Mouse (Mus musculus): Measurements from ENCODE around the gene 1700025G04Rik. TPM values are rescaled to one million over a fixed set of nuclear protein-coding genes. Genes with fewer than 3 reads are reported as not detected.

Gene 1700025G04Rik
- polyA plus RNA-seq, 1 experiment from 2014 or later, result 30.0 TPM

- H3K9me3 ChIP-seq, result no peaks in the 10 kb centered on the region
- no peak for DNase-seq (ENCODE audit: low spot score)
- H3K4me1 ChIP-seq, result peaks cover 37% of the 10 kb centered on the region
- no peak overlapping the region for H3K4me3 ChIP-seq
- H3K36me3 ChIP-seq, result peaks cover 5% of the 10 kb centered on the region; the same call in 1 of the 2 replicates
- 56% methylated on average over 5 of the region's 5 CpGs for WGBS
- H3K27ac ChIP-seq, result no peak overlapping the region
- H3K27me3 ChIP-seq (ENCODE audit: insufficient read depth, poor library complexity, severe bottlenecking), result no peaks in the 10 kb centered on the region
Observed at GRCm38 (mm10) chr1:151887631-151888030, 202.3 kb downstream of the 1700025G04Rik start.

- Histone ChIP-seq H3K27ac (no peak overlapping the region), H3K9me3 (no peaks in the 10 kb centered on the region), H3K4me1 (peaks cover 37% of the 10 kb centered on the region), H3K4me3 (no peak overlapping the region), H3K36me3 (no peaks in the 10 kb centered on the region), H3K27me3 (ENCODE audit: insufficient read depth, poor library complexity, severe bottlenecking) (no peaks in the 10 kb centered on the region)
- WGBS, result 82% methylated on average over 10 of the region's 10 CpGs
- no peak for DNase-seq (ENCODE audit: low spot score)
Observed at GRCm38 (mm10) chr1:151887126-151887525, 202.8 kb downstream of the 1700025G04Rik start.

DNA sequence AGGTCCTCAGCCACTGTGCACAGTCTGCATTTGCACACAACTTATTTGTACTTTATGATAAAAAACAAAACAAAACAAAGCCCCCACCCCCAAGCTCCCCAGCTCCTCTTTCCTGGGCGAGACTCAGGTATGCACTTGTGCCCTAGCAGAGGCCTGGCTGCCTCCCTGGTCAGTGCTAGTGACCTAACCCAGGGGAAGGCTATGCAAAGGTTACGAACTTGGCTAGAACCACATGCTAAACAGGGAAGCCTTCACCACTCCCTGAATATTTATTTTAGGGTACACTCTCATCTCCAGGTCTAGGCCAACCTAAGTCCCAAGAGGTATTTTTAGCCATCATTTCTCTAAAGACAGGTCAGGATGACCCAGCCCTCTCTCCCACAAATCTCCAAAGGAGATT lies 203.8 kb downstream of the 1700025G04Rik start:
- no peaks in the 10 kb centered on the region for H3K36me3 ChIP-seq
- H3K27me3 ChIP-seq (ENCODE audit: insufficient read depth, poor library complexity, severe bottlenecking), result no peaks in the 10 kb centered on the region
- H3K4me1 ChIP-seq, result peaks cover 35% of the 10 kb centered on the region
- H3K9me3 ChIP-seq, result no peaks in the 10 kb centered on the region
- DNase-seq (ENCODE audit: low spot score), result no peak
- no peak overlapping the region for H3K4me3 ChIP-seq
- H3K27ac ChIP-seq, result no peak overlapping the region
- 78% methylated on average over 2 of the region's 2 CpGs for WGBS

DNA sequence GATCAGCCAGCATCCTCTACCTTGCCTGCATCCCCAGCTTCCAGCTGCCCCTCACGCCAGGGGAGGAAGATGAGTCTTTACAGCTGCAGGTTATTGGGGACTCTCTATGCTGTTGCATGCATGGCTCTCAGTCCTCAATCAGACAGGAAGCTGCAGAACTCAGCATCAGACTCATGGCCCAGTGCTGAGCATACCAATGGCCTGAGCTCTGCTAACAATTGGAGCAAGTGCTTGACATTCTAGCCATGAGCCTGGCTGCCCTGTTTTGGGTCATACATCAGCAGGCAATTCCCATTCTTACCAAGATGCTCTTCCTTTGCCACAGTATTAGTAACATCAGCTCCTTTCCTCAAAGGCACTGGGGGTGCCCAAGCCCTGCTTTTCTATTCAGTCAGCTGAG lies 208.7 kb downstream of the 1700025G04Rik start:
- 78% methylated on average over 1 of the region's 1 CpGs for WGBS
- Histone ChIP-seq H3K4me1 (peaks cover 22% of the 10 kb centered on the region), H3K27me3 (ENCODE audit: insufficient read depth, poor library complexity, severe bottlenecking) (no peaks in the 10 kb centered on the region), H3K27ac (no peak overlapping the region), H3K36me3 (no peaks in the 10 kb centered on the region), H3K4me3 (no peak overlapping the region), H3K9me3 (no peaks in the 10 kb centered on the region)
- no peak for DNase-seq (ENCODE audit: low spot score)

DNA sequence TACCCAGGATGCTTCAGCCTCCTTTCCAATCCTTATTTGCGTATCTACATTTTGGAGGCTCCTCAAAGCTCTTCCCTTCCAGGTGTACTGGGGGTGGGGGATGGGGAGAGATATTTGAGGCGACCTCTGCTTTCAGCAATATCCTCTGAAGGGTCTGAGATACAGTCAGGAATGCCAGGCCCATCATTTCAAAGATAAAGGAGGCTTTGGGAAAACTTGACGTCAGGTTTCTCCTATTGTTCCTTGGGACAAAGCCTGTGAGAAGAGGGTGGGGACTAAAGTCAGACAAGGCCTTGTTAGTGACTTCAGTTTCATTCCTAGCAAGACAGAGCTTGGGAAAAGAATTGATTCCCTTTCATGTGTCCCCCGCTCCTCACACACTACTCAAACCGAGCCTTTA lies 209.2 kb downstream of the 1700025G04Rik start:
- H3K4me1 ChIP-seq, result peaks cover 21% of the 10 kb centered on the region
- no peaks in the 10 kb centered on the region for H3K36me3 ChIP-seq
- H3K4me3 ChIP-seq, result no peak overlapping the region
- H3K9me3 ChIP-seq, result no peaks in the 10 kb centered on the region
- WGBS, result 53% methylated on average over 5 of the region's 5 CpGs
- no peaks in the 10 kb centered on the region for H3K27me3 ChIP-seq (ENCODE audit: insufficient read depth, poor library complexity, severe bottlenecking)
- no peak overlapping the region for H3K27ac ChIP-seq
- no peak for DNase-seq (ENCODE audit: low spot score)

DNA sequence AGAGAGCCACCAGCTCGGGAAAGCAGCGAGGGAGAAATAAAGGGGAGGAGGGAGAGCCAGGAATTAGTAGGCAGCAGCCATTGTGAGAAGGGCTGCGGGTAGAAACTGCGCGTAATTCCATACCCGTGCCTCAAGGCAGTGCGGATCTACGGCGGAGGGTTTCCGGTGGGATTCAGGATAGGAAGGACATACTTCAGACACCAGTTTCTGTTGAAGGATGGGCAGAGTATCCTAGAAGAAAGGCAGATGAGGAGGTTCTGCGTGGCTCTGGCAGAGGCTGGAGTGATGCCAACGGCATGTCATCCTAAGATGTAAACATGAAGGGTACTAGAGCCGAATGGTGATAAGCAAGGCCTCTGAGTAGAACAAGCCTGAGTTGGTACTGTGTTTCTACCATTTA lies 210.0 kb downstream of the 1700025G04Rik start:
- WGBS, result 70% methylated on average over 13 of the region's 13 CpGs

DNA sequence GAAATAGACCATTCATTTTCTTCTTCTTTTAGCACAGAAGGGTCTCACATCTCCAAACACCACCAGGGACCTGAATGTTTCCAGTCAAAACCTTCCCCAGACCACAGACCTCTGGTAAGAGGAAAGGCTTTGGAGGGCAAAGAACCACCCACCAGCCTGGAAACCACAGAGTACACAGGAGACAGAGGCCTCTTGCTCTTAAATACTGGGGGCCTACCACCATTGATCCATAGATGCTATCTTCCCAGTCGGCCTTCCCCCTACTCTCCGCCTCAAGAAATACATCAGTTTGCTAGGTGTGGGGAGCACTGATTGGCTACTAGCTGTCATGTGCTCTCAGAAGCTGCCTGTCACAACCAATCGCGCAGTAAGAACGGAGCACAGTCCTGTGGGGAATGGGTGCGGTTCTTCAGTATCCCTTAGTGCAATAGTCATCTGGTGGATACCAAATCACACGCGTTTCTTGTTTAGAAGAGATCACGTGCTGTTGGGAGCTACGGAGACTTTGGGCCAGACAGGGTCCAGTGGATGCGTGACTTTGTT lies 210.5 kb downstream of the 1700025G04Rik start:
- Histone ChIP-seq H3K36me3 (no peaks in the 10 kb centered on the region), H3K27me3 (ENCODE audit: insufficient read depth, poor library complexity, severe bottlenecking) (no peaks in the 10 kb centered on the region), H3K4me3 (no peak overlapping the region), H3K27ac (no peak overlapping the region), H3K9me3 (no peaks in the 10 kb centered on the region), H3K4me1 (peaks cover 16% of the 10 kb centered on the region)
- DNase-seq (ENCODE audit: low spot score), result no peak
- 71% methylated on average over 11 of the region's 11 CpGs for WGBS

More for the DNA sequence above, 210.0 kb downstream of the 1700025G04Rik start:
- Histone ChIP-seq H3K36me3 (no peaks in the 10 kb centered on the region), H3K27me3 (ENCODE audit: insufficient read depth, poor library complexity, severe bottlenecking) (no peaks in the 10 kb centered on the region), H3K4me1 (peaks cover 16% of the 10 kb centered on the region), H3K9me3 (no peaks in the 10 kb centered on the region), H3K4me3 (no peak overlapping the region), H3K27ac (no peak overlapping the region)
- no peak for DNase-seq (ENCODE audit: low spot score)

GRCm38 (mm10) chr1:151878411-151878810 lies 211.5 kb downstream of the 1700025G04Rik start:
- H3K36me3 ChIP-seq, result no peaks in the 10 kb centered on the region
- no peak overlapping the region for H3K27ac ChIP-seq
- H3K27me3 ChIP-seq (ENCODE audit: insufficient read depth, poor library complexity, severe bottlenecking), result no peaks in the 10 kb centered on the region
- WGBS, result 52% methylated on average over 4 of the region's 4 CpGs
- peaks cover 16% of the 10 kb centered on the region for H3K4me1 ChIP-seq
- no peak overlapping the region for H3K4me3 ChIP-seq
- no peaks in the 10 kb centered on the region for H3K9me3 ChIP-seq
- no peak for DNase-seq (ENCODE audit: low spot score)

DNA sequence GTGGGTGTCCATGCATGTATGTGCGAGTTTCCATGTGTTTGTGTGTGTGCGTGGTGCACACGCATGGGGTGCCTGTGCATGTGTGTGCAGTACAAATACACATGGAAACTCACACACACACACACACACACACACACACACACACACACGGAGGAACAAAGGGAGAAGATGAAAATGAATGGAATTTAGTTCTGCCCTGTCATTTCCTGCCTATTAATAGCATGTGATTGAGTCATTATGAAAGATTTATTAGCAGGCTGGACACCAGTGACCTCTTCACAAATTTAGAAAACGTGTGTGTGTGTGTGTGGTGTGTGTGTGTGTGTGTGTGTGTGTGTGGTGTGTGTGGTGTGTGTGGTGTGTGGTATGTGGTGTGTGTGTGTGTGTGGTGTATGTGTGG lies 217.0 kb downstream of the 1700025G04Rik start:
- no peaks in the 10 kb centered on the region for H3K9me3 ChIP-seq

DNA sequence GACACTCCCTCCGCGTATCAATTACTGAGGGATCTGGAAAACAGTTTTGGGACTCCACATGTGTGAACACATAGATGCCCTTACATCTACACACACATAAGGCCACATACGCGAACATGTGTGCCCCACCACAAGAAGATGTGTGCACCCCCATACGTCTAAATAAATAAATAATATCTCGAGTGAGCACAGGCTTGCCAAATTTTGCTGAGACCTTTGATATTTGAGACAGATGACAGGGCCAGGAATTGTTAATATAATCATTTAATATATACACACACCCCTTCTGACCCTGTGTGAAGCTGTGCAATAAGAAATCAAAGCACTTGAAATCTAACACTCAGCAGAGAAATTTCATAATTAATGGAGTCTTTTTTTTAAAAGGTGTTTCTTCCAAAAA lies 225.6 kb downstream of the 1700025G04Rik start:
- Histone ChIP-seq H3K4me3 (no peak overlapping the region), H3K9me3 (no peaks in the 10 kb centered on the region), H3K27me3 (ENCODE audit: insufficient read depth, poor library complexity, severe bottlenecking) (no peaks in the 10 kb centered on the region), H3K27ac (no peak overlapping the region), H3K36me3 (no peaks in the 10 kb centered on the region), H3K4me1 (peaks cover 14% of the 10 kb centered on the region; the same call in 1 of the 2 replicates)
- WGBS, result 92% methylated on average over 6 of the region's 6 CpGs
- DNase-seq (ENCODE audit: low spot score), result no peak

More for the DNA sequence above, 217.0 kb downstream of the 1700025G04Rik start:
- Histone ChIP-seq H3K36me3 (no peaks in the 10 kb centered on the region), H3K27me3 (ENCODE audit: insufficient read depth, poor library complexity, severe bottlenecking) (no peaks in the 10 kb centered on the region), H3K4me1 (no peaks in the 10 kb centered on the region), H3K4me3 (no peak overlapping the region), H3K27ac (no peak overlapping the region)
- DNase-seq (ENCODE audit: low spot score), result no peak
- WGBS, result 85% methylated on average over 5 of the region's 5 CpGs

DNA sequence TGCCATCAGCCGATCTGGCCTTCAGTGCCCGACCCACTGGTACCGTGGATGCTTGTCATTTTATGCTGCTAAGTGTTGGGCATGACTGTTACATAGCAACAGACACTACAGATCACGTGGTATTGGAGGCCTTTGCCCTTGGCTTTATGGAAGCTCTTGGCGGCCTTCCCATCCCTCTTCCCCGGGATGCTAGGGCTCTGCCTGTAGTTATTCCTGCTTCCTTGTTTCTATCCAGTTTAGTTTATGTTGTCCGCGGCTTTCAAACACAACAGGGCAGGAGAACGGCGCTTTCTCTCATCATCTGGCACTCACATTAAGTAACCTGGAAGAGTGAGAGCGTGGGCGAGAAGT lies 226.2 kb downstream of the 1700025G04Rik start:
- no peak for DNase-seq (ENCODE audit: low spot score)
- Histone ChIP-seq H3K4me3 (no peak overlapping the region), H3K27me3 (ENCODE audit: insufficient read depth, poor library complexity, severe bottlenecking) (no peaks in the 10 kb centered on the region), H3K9me3 (no peaks in the 10 kb centered on the region), H3K27ac (no peak overlapping the region), H3K36me3 (no peaks in the 10 kb centered on the region), H3K4me1 (peaks cover 14% of the 10 kb centered on the region; the same call in 1 of the 2 replicates)
- WGBS, result 91% methylated on average over 12 of the region's 12 CpGs

DNA sequence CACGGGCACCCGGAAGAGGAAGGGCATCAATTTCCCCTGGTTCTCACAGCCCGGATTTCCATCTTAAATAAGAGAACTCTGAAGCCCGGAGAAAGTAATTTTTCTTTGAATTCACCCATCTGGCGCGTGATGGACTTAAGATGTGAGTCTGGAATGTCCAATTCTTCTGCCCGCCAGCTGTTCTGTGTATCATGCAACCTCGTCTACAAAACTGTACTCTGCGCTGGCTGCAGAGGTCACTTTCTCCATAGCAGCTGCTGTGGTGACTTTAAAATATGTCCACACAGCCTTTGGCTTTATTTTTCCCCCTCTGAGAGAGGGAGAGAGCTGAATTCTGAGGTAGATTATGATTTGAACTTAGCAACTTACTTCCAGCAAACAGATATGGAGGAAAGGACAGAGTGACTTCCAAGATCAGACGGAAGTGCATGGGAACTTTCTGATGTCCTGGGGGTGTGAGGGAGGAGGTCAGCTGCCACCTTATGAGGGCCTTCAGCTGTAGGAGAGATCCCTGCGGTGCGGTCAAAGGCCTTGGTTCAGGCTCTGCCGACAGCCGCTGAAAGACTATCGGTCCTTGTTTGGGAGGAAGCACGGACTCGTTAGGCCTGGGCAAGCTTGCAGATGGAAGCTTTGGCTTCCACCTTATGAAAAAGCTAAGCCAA lies 226.7 kb downstream of the 1700025G04Rik start:
- peaks cover 14% of the 10 kb centered on the region; the same call in 1 of the 2 replicates for H3K4me1 ChIP-seq
- no peaks in the 10 kb centered on the region for H3K36me3 ChIP-seq
- WGBS, result 87% methylated on average over 17 of the region's 17 CpGs
- no peaks in the 10 kb centered on the region for H3K27me3 ChIP-seq (ENCODE audit: insufficient read depth, poor library complexity, severe bottlenecking)
- no peak overlapping the region for H3K27ac ChIP-seq
- DNase-seq (ENCODE audit: low spot score), result no peak
- H3K4me3 ChIP-seq, result no peak overlapping the region
- H3K9me3 ChIP-seq, result no peaks in the 10 kb centered on the region

- H3K27me3 ChIP-seq (ENCODE audit: insufficient read depth, poor library complexity, severe bottlenecking), result no peaks in the 10 kb centered on the region
- H3K9me3 ChIP-seq, result no peaks in the 10 kb centered on the region
- H3K36me3 ChIP-seq, result no peaks in the 10 kb centered on the region
- H3K4me1 ChIP-seq, result peaks cover 18% of the 10 kb centered on the region; the same call in 1 of the 2 replicates
- WGBS, result 94% methylated on average over 8 of the region's 8 CpGs
- no peak overlapping the region for H3K27ac ChIP-seq
- no peak overlapping the region for H3K4me3 ChIP-seq
- DNase-seq (ENCODE audit: low spot score), result no peak
Observed at GRCm38 (mm10) chr1:151862109-151862508, 227.8 kb downstream of the 1700025G04Rik start.
